Mouse (Mus musculus) MEL-GATA-1-ER (cell line): ENCODE data around the gene Nsun5.
A peak's percentile ranks its signal among the peaks of the same experiment; 100 is the strongest.

ENCODE experiments used
- DNase-seq: peaks from one replicate; pipeline ENCODE4 v3.0.0-alpha.2; 2012; ENCODE audit warnings: low read depth; ENCODE audit errors: extremely low read depth

Gene Nsun5

DNA sequence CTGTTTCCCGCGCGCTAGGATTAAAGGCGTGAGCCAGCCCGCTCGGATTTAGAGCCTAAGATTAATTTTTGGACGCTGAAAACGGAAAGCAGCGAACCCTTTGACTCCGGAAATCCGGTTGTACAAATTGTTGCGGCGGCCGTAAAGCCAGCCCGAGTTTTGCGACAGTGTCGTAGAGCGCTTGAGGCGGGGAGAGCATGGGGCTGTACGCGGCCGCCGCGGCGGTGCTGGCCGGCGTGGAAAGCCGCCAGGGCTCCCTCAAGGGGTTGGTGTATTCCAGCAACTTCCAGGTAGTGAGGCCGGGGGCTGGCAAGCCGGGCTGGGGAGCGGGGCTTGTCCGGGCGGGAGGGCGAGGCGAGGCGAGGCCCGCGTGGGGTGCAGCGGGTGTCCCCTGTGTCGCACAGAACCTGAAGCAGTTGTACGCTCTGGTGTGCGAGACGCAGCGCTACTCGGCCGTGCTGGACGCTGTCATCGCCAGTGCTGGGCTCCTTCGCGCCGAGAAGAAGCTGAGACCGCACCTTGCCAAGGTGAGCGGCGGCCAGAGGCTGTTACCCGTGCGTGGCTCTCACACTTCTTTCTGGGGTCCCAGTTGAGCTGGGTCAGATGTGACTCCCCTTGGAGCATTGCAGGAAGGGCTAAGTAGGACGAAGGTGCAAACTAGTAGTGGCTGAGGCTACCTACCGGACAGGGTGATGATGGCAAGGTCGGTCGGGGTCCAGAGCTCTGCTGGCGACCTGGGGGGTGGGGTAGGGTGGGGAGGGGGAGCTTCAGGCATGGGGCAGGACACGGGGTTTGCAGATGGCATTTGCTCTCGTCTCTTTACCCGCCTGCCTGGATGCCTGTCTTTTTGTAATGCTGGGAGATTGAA, at the start of gene Nsun5:
Nsun5 (plus strand) TSS at position 167 of the 868 bp plus-strand sequence.
- DNase-seq: peak; percentile 87

DNA sequence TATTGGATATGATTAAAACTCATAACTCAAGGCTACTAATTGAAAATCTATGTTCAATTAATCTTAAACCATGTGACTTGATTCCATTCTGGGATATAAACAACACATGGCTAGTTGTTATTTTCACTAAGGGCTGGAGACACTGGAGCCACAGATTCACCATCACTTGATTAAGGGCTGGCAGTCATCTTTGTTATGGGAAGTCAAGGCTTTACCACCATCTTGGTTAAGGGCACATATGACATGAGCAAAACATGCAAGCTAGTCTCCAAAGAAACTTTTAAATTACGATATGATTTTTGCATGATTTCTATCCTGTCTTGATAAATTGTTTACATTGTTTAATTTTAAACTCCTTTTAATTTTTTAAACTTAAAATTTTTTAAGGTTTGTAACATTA, 47.6 kb upstream of the Nsun5 start:
- no peak for DNase-seq

DNA sequence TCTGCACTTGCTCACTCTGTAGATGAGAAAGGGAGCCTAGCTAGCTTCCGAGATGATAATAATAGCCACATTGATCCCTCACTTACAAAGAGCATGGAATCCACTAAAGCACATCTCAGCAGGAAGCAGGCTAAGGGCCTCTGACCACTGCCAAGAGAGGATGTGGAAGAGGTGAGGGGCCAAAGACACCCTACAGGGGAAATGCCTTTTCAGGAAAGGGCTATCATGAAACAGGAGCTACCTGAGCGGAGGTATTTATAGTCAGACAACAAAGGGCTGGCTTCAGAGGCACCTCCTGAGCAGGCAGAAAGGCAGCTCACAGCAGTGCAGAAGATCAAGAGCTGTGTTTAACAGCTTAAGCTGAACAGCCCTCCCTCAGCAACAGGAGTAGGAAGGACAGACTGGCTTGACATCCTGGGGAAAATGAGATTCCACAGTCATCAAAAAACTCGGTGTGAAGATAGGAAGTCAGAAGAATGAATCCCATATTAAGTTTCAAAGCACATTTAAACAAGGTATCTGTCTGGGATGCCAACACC, 43.6 kb upstream of the Nsun5 start:
- no peak for DNase-seq

DNA sequence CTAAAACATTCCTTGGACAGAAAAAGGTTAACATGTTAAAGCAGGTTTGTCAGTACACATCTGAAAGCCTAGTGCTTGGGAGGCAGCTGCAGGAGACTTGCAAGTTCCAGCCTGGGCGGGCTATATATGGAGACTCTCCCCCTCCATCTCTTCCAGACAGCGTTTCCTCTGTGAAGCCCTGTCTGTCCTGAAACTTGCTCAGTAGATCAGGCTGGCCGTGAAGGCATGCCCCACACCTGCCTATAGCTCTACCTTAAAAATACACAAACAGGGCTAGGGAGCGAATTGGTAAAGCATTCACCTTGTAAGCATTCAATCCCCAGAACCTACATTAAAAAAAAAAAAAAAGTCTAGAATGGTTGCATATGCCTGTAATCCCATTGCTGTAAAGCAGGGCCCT, 40.3 kb upstream of the Nsun5 start:
- no peak for DNase-seq

DNA sequence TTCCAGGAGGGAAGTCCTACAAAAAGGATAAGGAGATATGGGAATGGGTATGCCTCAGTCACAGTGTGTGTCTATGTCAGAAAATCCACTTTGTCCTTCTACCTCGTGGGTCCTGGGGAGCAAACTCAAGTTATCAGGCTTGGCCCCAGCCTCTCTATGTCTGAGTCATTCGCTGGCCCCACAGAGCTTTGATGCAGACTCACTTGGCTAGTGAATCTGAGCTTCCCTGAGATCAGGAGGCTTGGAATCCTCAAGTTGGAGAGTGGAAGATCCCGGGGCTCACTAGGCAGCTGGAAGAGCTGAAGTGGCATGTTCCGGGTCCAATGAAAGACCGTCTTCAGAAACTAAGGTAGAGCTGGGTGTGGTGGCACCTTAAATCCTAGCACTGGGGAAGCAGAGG, 39.6 kb upstream of the Nsun5 start:
- no peak for DNase-seq

DNA sequence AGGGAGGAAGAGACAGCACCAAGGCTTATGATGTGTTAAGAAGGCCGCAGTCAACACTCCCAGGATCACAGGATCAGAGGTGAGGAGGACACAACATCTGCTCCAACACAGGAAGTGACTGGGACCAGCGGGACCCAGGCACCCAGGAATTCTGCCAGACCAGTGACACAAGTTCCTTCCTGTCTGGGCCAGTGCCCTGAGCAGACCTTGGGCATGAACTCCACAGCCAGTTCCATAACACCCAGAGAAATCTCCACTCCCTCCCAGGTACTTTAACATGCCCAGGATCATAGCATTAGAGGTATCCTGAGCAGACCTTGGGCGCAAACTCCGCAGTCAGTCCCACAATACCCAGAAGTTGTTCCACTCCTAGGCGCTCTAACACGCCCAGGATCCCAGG, 38.6 kb upstream of the Nsun5 start:
- no peak for DNase-seq

DNA sequence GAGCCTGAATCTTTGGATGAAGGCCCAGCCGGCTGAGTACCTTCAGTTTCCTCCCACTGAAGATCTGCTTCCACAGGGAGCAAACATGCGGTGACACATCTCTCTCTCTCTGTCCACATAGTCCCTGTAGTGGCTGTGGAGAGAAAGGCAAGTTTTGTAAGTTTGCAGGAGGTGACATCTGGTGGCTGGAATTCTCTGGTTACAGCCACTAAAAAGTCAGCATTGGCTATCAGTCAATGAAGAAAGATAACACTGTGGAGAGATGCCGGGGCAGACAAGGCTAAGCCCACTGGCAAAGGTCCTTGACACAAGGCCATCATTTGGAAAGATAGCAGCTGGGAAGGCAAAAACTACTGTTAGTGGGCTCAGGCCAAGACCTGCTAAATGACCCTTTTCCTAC, 32.2 kb upstream of the Nsun5 start:
- DNase-seq: no peak

DNA sequence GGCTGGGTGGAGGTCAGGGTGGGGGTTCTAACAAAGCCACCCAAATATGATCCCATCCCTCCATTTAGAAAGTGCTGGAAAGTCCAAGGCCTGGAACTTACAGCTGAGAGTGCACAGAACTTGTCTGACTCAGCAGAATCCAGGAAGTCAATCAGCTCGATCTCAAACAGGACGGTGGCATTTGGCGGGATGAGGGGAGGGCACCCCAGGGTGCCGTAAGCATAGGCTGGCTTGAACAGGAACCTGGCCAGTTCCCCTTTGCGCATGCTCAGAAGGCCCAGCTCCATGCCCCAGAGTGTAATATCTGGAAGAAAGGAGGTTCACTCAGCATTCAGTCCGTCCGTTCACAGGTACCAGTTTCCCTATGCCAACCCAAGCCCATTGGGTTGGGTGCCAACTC, 23.8 kb upstream of the Nsun5 start:
- peak; percentile 44 for DNase-seq

DNA sequence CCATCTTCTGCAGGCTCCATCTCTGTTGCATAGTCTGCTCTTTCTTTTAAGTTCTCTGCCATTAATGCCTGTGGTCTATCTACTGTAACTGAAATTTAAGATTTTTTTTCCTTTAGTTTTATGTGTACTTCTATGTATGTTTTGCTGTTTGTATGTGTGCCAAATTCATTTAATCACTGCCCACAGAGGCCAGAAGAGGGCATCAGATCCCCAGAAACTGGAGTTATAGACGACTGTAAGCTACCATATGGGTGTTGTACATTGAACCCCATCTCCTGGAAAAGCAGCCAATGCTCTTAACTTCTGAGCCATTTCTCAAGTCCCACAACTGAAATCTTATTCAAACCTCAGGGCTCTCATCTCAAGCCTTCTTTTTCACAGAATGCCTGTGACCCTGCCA, 23.3 kb upstream of the Nsun5 start:
- DNase-seq: peak; percentile 19

DNA sequence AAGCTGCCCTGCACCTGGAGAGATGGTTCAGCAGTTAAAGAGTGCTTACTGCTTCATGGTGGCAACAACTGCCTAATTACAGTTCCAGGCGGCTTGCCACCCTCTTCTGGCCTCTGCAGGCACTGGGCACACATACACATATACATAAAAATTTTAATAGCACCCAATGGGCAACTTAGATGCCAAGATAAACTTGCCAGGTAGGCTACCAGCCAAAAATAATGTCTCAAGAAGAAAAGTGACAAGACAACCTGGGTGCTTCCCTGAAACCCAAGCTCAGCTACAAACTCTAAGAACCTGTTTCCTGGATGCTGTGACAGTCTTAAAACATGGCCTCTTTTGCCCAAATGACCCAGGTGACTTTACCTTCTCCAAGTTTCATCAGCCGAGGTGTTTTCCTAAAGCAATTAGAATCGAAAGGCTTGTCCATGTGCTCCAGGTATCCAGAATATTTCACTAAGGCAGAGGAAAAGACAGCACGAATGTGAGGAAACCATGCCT, 22.2 kb upstream of the Nsun5 start:
- no peak for DNase-seq

DNA sequence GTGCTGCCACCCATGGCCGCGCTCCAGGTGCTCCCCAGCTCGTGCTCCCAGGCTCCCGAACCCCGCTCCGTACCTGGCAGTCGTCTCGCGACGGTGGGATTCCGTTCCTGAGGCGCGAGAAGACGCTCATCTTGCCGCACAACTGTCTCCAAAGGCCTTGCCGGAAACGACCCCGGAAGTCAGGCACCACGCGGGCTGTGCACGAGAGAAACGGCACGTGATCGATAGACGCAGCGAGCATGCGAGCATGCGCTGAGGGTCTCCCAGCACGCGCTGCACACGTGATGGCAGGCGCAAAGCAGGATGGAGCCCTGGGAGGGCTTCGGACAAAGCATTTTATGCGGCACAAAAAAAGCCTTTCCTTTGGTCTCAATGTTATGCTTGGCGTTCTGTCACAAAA, 19.9 kb upstream of the Nsun5 start, which contains the start of gene Fkbp6:
Fkbp6 (minus strand) TSS at position 183 of the 400 bp plus-strand sequence.
- DNase-seq: no peak

DNA sequence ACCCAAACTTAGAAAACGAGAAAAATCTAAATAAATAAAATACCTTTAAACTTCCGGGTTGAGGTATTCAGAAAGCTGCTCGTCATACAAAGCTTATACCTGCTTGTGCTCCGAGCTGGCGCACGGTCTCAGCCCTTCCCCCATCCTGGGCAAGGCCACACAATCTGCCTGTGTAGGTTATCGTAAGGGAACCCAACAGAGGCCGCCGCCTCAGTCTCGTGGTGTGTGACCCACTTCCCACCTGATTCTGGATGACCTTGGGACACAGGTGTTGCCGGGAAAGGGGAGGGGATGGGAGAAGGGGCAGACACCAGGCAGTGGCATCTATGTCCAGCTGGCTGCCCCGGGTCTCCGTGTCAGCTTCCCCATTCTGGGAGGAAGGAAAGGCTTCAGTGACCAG, 18.1 kb upstream of the Nsun5 start:
- no peak for DNase-seq

DNA sequence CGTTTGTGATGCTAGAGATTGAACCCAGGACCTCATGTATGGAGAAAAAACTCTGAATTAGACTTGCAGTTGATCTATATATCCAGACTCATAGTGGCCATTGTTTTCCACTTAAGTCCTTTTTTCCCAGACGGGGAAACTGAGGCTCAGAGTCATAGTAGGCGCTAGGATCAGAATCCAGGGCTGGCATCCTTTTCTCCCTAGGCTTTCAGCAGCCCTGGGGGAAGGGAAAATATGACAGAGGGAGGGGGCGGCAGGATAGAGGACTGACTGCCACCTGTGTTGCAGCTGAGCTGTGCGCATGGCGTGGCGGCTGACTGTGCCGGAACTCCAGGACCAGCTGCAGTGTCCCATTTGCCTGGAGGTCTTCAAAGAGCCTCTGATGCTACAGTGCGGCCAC, 16.8 kb upstream of the Nsun5 start, which contains the start of gene Trim50:
Trim50 (plus strand) TSS at position 301 of the 400 bp plus-strand sequence.
- no peak for DNase-seq

DNA sequence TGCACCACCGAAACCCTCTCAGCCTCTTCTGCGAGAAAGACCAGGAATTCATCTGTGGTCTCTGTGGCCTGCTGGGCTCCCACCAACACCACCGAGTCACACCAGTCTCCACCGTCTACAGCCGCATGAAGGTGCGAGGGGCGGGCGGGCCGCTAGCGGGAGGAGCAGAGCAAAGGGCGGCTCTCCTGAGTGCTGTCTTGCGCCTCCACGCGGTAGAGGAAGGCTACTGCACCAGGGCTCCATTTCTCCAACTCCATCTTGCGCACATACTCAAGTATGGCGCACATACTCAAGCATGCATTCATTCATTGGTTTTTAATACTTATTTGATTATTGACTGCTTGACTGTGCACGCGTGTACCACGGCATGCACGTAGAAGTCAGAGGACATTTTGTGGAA, 16.2 kb upstream of the Nsun5 start:
- no peak for DNase-seq

DNA sequence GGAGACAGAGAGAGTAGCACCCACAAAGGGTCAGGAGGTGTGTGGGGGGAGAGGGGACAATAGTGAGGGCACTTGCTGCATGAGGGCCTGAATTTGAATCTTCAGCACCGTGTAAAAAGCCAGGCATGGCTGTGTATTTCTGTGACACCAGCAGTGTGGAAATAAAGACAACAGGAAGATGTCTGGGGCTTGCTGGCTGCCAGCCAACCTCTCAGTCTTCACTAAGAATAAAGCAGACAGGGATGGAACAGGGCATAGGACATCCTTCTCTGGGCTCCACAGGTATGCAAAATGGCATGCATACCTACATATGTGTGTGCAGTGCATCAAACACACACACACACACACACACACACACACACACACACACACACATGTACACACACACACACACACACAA, 13.7 kb upstream of the Nsun5 start:
- DNase-seq: no peak

DNA sequence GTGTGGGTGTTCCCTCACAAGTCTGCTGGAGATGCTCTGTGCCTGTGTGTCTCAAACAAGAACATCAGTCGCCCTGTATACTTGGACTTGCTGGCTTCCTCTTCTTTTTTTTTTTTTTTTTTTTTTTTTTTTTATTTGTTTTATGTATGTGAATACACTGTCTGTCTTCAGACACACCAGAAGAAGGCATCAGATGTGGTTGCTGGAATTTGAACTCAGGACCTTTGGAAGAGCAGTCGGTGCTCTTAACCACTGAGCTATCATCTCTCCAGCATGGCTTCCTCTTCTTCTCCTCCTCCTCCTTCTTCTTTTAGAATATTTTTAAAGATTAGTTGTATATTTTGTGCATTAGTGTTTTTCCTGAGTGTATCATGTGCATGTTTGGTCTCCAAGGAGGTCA, 12.2 kb upstream of the Nsun5 start:
- DNase-seq: no peak

DNA sequence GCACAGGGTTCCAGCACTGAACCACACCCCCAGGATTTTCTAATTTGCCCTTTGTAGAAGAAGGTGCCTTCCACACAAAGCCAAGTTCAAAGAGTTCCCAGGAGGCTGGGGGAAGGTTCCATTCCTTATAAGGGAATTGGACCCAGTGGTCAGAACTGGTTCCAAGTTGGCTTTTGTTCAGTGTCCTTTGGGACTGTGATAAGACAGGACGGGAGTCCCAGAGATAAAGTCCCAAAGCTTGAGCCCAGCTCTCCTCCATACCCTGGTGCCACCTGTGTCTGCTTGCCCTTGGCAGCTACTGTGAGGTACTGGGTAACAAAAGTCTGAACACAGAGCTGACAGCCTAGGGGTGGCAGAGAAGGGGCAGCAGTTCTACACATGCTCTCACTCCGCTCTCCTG, 10.0 kb upstream of the Nsun5 start:
- no peak for DNase-seq

DNA sequence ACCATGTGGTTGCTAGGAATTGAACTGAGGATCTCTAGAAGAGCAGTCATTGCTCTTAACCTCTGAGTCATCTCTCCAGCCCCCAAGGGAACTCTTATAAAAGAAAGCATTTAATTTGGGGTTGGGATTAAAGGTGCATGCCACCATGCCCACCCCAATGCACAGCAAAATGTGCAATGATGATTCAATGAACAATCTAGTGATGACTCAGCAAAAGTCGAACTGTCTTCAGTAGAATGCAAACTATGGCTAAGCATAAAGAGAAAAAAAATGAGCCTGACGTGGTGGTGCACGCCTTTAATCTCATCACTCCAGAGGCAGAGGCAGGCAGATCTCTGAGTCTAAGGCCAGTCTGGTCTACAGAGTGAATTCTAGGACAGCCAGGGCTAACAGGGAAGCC, 7.2 kb upstream of the Nsun5 start:
- DNase-seq: no peak

DNA sequence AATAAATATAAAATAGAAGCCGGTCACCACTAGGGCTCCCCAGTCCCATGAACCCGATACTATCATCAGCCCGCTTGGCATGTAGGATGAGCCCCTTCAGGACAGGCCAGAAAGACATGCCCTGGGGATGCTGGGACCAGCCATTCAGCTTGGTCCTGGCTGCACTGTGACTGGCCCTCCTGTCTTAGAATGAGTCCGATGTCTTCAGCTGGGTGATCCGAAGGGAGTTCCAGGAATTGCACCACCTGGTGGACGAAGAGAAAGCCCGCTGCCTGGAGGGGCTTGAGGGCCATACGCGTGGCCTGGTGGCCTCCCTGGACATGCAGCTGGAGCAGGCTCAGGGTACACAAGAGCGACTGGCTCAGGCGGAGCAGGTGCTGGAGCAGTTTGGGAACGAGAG, 6.2 kb upstream of the Nsun5 start:
- DNase-seq: no peak

DNA sequence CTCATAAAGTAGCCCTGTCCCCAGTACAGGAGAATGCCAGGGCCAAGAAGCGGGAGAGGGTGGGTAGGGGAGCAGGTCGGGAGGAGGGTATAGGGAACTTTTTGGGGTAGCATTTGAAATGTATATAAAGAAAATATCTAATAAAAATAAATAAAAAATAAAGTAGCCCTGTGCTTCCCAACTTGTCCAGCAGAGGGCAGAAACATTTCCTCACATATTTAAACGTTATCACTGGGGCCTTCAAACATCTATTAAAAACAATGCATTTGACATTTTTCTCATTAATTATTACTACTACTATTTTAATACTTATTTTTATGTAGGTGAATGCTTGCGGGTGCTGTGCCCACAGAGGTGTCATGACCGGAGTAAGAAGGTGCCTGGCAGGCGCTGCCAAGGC, 1.9 kb upstream of the Nsun5 start:
- DNase-seq: peak; percentile 33

DNA sequence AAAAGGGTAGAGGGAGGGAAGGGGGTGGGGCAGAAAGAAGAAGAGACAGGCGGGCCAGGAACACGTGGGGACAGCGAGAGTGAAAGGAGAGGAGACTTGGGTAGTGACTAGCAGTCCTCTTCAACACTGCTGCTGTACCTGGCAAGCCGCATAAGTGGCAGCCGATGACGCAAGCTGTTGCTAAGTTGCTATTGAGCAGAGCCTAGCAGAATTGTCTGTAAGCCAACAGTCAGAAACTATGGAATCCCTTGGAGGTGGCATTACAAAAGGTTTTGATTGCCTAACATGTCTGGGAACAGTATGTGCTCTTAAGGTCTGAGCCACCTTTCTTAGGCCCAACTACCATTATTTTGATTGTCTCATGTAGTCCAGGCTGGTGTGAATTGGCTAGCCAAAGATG, 1.4 kb upstream of the Nsun5 start:
- DNase-seq: no peak

DNA sequence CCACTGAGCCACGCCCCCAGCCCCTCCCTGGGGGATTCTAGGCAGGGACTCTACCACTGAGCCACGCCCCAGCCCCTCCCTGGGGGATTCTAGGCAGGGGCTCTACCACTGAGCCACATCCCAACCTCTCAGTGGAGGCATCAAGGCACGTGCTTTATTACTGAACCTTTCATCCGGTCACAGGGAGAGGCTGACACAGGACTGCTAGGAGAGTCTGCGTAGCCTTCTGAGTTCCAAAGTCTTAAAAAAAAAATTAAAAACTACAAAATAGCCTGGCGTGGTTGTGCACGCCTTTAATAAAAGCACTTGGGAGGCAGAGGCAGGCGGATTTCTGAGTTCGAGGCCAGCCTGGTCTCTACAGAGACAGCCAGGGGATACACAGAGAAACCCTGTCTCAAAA, 557 bp upstream of the Nsun5 start:
- DNase-seq: peak; percentile 21

DNA sequence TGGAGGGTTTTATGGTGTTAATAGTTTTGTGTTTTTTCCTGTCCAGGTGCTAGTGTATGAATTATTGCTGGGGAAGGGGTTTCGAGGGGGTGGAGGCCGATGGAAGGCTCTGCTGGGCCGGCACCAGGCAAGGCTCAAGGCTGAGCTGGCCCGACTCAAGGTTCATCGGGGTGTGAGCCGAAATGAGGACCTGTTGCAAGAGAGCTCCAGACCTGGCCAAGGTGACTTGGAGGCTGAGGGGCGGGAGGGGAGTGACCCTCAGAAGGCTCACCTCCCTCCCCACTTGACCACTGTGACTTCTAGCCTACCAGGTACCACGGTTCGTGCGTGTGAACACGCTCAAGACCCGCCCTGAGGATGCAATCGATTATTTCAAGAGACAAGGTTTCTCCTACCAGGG, 1.4 kb downstream of the Nsun5 start:
- no peak for DNase-seq
